Mouse (Mus musculus): Measurements from ENCODE around the gene Mok. TPM values are rescaled to one million over a fixed set of nuclear protein-coding genes. Genes with fewer than 3 reads are reported as not detected.

Gene Mok
- total RNA-seq, 2 experiments from 2014 or later = 0.25 to 0.31 TPM

DNA sequence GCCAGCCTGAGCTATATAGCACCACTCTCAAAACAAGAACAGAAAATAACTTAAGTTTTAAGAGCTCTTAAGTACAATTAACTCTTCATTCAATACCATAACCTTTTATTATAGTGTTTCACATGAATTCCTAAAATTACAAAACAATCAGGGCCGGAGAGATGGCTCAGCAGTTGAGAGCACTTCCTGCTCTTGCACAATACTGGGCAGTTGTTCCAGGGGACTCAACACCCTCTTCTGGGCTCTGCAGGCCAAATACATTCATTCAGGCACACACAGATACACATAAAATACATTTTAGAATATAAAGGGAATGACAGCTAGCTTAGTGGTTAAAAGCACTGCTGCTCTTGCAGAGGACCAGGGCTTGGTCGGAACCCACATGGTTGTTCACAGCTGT lies 23.9 kb downstream of the Mok start:
- no peak for DNase-seq
- intact Hi-C loops (cut with DNase I; ENCODE audit: low total_unique reads) = no loop called here

DNA sequence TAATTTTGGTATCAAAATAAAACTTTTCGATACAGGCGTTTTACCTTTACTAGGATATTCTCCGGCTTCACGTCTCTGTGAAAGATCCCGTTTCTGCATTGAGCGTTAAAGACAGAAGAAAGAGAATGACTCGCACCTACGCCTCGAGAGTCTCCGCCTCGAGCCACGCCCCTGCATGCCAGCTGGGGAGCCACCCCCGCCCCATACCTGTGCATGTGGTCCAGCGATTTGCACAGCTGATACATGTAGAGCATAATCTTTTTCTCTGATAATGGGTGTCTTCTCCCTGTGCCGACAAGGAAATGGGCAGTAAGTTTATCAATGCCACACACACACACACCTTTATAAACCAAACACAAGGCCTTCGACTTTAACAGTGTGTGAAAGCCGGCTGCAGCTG lies 25.8 kb downstream of the Mok start:
- intact Hi-C loops (cut with DNase I; ENCODE audit: low total_unique reads) = no loop called here
- no peak for DNase-seq

DNA sequence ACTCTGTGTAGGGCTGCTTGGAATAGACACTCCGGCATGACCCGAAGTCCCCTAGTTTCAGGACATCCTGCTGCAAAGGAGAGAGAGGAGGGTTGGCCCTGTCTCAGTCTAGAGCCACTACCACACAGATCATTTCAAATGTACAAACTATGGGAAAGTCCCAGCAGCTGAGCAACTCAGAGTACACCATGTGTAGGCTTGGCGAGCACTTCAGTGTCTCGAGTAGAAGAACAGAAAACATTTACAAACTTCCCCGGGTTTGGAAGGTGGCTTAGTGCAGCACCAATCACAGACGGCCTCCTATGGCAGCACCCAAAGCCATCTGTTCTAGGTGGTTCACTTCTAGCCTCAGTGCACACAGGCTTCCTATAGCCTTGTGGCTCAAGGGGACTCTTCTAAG lies 27.1 kb downstream of the Mok start:
- intact Hi-C loops (cut with DNase I; ENCODE audit: low total_unique reads) = no loop called here
- DNase-seq = no peak

DNA sequence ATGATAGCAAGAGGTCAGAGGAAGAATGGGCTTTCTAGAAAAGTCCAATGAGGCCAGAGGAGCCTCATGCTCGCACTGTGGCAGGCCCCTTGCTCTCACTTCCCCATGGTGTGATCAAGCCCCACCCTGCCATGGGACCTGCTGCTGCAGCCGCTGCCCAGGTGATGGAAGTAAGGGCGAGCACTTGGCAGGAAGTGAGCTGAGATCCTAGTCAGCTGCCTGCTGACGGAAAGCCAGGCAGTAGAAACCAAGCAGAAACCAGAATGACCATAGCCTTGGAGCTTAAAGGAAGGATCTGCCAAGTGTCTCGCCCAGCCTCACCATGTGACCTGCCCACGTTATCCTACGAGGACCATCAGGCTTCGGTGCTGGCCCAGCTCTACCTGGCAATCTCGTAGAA lies 27.6 kb downstream of the Mok start:
- intact Hi-C loops (cut with DNase I; ENCODE audit: low total_unique reads) = no loop called here
- no peak for DNase-seq

DNA sequence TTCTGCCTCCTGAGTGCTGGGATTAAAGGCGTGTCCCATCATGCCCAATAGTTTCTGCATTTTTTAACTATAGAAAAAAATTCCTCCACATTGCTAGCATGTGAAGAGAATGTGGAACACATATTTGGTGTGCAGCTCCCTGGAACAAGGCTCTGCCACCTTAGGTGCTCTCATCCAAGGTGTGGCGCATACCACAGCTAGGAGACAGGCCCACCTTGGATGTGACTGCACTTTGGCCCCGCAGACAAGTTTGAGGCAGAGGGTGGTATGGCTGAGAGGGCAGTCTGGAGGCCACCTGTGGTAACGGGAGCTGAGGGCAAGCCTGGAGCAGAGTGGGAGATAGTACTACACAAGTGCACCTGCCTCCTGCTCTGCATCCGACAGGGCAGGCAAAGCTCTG lies 31.9 kb downstream of the Mok start:
- intact Hi-C loops (cut with DNase I; ENCODE audit: low total_unique reads) = no loop called here
- no peak for DNase-seq

DNA sequence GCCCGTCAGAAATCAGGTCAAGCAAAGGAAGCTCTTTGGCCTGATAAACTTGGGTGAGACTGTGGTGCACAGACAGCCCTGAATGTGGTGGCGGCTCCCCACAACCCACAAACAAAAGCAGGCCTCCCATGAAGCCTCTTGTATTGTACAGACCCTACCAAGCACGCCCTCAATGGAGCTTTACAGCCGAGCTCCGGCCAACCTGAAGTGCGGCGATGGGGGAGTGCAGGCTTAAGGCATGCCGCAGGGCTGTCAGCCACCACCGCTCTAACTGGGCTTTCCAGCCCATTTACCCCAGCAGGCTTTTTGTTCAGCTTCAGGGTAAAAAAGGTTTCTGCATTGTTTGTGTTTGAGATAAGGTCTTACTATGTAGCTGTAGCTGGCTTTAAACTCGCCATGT lies 32.3 kb downstream of the Mok start:
- DNase-seq = no peak
- intact Hi-C loops (cut with DNase I; ENCODE audit: low total_unique reads) = no loop called here

DNA sequence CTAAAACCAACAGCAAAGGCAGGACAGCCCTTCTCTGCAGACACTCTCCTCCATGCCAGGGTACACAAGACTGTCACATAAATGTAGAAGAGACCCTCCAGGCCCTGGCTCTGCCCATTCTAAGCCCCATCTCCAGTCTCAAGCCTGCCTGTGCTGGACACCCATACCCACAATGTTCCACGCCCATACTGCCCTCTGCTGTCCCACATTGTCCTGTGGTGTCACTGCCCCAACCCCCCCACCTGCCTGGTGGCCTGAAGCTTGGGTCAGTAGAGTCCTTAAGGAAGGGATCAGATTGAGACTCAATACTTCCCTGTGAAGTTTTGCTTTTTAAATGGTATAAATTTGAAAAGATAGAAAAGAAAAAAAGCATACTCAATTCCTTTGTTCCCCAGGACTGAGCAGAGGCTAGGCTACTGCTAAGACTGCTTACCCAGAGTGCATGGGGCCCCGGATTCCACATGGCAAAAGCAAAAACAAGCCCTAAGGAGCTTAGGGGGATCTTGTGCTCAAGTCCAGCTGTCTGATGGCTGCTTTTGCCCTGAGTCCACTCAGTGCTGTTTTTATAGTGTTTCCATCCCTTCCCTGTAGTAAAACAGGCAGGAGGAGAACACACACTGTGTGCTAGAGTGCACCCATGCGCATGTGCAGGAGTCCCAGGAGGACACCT lies 34.3 kb downstream of the Mok start:
- DNase-seq = no peak
- intact Hi-C loops (cut with DNase I; ENCODE audit: low total_unique reads) = no loop called here

DNA sequence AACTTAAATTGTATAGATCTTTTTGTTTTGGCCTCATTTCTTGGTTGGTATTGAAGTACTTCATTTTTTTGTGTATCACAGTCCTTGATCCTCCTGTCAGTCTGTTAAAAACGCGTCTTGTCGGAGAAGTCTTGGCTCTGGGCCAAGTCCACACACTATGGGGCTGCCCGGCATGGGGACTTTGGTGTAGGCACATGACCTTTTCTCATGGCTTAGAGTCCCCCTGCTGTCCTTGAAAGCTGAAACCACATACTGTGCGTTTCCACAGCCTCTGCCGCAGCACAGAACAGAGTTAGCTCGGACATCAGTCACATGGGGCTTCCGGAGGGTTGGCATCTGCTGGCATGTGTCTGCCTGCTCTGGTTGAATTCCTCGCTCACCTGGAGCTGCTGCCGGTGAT lies 36.5 kb downstream of the Mok start:
- intact Hi-C loops (cut with DNase I; ENCODE audit: low total_unique reads) = no loop called here
- no peak for DNase-seq

DNA sequence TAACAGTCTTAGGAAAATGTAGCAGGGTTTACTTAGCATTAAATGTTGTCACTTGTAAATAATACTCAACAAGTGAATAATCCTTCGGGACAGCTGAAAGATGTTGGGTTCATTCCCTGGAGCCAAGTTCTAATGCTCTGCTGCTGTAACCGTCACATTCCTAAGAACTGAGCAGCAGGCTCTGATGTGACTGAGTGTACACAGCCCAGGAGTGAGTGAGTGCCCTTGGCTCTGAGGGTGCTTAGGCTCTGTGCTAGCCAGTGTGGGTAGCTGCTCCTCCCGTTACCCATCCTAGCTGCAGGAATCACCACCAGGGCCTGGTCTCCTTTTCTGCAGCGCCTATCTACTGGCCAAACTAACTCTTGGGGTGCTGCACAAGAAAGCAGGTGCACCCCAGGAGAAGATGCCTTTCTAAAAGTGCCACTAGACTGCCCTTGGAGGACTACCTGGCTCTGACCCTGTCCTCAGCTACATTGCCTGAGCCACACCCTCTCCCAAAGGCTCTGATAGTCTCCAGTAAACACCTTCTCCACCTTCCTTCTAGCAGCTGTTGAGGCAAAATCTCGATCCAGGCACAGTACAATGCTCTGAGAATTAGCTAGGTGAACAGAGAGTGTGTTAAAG lies 38.0 kb downstream of the Mok start:
- no peak for DNase-seq
- intact Hi-C loops (cut with DNase I; ENCODE audit: low total_unique reads) = no loop called here

DNA sequence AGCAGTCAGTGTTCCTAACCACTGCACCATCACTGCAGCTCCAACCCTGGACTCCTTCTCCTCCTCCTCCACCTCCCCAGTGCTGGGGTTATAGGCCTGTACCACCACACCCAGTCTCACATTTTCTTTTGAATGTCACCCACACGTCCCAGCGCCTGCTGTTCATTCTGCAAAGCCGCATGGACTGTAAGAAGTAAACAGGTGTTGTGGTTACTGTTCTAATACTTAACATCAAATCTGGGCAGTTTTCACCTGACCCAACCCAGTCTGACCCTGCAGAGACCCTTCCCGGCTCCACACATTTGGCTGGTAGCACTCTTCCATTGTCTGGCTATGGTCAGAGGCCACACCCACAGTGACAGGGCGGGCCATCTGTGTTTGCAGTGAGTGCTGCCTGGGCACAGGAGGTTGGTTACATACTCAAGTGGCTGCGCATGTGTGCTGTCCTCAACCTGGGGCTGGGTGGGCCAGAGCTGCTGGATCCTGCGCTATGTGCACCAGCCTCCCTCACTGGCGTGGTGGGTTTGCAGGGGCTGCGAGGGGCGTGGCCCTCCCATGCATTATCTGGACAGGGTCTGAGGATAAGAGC lies 38.8 kb downstream of the Mok start:
- no peak for DNase-seq
- intact Hi-C loops (cut with DNase I; ENCODE audit: low total_unique reads) = no loop called here

DNA sequence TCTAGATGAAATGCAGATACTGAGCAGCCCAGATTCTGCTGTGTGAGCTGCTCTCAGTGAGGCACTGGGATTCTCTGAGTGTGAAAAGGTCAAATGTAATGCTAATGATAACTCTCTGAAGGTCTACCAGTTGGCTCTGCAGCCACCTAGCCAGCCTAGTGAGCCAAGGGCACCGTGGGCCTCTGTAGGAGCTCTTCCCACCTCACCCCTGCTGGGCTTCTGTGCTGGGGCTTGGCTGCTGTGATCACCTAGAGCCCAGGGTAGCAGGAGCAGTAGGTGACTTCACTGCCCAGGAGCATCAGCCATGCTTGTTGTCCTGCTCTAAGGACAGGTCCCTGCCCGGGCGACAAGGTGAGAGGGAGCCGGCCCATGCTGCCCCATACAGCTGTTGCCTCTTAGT lies 41.5 kb downstream of the Mok start:
- intact Hi-C loops (cut with DNase I; ENCODE audit: low total_unique reads) = no loop called here
- no peak for DNase-seq

DNA sequence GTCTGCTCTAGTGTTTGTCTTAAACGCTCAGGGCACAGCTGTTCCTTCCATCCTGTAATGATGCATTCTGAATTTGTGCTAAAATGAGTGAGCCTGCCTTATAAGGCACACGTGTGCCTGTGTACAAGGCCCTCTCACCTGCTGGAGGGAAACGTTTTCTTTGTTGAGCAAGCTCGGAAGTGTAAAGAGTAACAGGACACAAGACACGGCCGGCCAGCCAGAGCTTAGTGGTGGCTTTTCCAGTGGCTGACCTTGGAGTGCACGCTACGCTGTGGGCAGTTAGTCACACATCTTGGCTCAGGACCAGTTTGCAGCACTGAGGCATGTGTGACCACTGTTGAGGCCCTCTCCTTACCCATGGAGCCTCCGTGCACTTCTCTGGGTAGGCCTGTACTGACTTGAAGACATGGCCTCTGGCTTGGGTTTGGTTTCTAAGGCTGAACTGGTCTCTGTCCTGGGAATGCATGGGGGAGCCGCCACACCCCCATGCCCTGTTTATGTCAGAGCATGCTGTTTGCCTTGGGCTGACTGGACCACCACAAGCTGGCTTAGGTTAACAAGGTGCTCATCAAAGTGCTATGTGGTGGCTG lies 42.8 kb downstream of the Mok start:
- intact Hi-C loops (cut with DNase I; ENCODE audit: low total_unique reads) = no loop called here
- peak; percentile 34 for DNase-seq

DNA sequence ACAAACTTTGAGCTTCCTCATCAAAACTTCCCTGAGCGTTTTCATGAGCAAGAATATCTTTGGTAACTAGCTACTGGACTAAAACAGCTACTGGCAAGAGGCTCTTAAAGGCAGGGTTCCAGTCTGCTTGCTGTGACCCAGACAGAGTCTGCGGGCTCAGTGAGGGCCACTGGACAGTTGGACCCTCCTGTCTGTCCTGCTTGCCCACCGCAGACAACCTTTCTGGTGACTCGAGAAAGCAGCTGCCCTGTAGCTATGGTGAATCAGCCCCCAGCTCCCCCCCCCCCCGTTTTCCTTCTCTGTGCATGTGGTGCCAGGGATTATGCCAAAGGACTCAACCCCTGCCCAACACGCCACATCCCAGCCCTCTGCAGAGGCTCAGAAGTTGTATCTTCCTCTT lies 43.5 kb downstream of the Mok start:
- intact Hi-C loops (cut with DNase I; ENCODE audit: low total_unique reads) = no loop called here
- DNase-seq = no peak

DNA sequence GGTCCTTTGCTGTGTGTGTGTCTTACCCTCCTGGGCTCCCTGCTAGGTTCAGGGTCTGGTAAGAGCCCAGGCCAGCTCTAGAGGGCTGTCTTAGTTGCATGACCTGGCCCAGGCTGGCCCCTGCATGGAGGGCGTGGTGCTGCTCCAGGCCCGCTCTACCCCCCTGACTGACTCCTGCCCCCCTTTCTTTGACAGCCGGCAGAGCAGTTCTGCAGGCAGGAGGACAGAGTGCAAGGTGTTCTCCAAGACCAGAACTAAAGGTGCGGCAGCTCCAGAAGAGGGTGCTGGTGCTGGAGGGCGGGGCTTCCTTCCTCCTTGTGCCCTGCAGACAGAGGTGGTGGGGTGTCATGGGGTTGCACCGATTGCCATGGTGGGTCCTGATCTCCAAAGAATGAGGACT lies 44.0 kb downstream of the Mok start:
- intact Hi-C loops (cut with DNase I; ENCODE audit: low total_unique reads) = no loop called here
- DNase-seq = no peak

DNA sequence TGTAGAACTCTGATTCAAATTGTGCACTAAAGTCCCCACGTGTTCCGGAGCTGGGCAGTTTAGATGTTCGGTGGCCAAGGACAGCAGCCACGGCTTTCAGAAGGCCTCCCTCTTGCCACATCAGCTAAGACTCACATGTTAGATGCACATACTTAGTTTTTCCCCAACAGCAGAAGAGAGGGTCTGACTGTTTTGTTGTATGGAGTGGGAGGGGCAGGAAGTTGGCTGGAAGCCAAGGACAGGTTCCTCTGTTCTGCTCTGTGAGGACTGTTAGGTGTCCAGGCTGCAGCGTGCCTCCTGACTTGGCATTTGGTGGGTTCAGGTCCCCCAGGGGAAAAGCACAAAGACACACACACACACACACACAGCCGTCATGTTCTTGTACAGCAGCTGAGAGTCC lies 45.7 kb downstream of the Mok start:
- DNase-seq = no peak
- intact Hi-C loops (cut with DNase I; ENCODE audit: low total_unique reads) = no loop called here

DNA sequence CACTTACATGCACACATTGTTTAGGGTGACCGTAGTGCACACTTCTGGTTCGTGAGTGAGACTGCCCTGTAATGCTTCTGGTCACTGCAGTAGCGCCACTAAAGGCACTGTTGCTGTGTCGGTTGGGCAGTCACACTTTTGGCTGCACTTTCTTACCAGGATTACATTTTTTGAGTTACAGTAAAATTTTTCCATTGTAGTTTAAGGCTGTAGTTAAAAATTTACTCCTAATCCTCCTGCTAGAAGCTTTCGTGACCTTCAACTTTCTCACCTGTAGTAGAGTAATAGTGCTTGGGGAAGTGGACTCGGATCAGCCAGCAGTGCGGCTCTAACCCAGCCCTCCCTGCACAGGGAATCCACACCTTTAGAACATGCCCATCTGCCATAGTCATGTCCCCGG lies 49.7 kb downstream of the Mok start:
- intact Hi-C loops (cut with DNase I; ENCODE audit: low total_unique reads) = no loop called here
- no peak for DNase-seq

DNA sequence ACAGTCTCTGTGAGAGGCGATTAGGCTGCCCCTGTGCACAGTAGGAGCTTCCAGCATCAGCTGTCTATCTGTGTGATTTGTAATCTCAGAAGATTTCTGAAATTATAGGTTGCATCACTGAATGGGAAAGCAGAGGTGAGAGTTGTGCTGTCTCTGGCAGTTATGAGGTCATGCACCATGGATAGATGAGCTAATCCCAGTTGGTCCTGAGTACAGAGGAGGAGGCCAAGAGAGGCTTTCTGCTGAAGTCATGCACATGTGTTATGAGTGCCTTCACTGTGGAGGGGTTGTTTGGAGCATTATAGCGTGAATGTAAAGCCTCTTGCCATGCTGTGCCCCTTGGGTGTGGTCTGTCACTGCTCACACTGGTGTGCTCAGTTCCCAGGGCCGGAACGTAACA lies 50.2 kb downstream of the Mok start:
- intact Hi-C loops (cut with DNase I; ENCODE audit: low total_unique reads) = no loop called here
- no peak for DNase-seq

DNA sequence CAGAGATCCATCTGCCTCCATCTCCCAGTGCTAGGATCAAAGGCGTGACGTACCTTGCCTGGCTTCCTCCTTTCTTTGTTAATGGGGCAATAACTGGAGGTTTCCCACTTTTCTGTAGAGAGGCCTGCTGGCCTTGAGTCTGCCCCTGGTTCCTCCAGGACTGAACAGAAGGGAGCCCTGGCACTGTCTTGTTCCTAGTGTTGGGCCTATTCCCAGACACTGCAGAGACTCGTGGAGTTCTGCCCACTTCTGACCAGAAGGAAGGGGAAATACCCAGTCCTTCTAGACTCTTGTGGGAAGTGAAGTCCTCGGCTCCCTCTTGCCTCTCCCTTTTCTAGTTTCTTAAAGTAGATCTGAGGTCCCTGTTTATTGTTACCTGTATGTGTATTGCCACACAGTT lies 54.5 kb downstream of the Mok start:
- intact Hi-C loops (cut with DNase I; ENCODE audit: low total_unique reads) = no loop called here
- DNase-seq = peak; percentile 49

DNA sequence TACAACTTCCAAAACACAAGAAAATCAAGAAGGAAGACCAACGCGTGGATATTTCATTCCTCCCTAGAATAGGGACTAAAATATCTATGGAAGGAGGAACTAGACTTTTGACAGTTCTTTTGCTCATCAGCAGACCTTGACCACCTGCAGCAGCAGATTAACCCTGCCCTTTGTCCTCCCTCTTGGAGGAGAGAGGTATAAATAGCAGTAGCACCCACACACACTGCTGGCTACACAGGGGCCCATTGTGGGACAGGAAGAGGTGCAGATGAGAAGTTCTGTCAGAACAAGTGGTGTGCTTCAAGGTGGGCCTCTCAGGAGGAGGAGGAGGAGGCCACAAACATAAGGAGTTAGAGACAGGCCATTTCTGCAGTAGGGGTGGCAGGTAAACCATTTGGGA lies 56.5 kb downstream of the Mok start:
- intact Hi-C loops (cut with DNase I; ENCODE audit: low total_unique reads) = no loop called here
- no peak for DNase-seq

DNA sequence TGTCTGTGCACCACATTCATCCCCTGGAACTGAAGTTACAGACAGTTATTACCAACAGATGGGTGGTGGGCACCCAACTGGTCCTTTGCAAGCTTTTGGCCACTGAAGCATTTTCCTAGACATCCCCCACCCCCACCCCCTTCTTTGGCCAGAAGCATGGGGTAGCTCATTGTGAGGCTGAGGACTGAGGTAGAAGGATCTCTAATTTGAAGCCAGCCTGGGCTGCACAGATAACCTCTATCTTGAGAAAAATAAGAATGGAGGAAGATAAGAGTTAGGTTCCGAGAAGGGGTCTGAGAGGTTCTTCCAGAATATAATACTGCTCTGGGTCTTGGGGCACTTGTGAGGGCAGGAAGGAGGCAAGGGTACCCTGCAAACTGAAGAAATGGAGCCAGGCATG lies 58.5 kb downstream of the Mok start:
- intact Hi-C loops (cut with DNase I; ENCODE audit: low total_unique reads) = no loop called here

DNA sequence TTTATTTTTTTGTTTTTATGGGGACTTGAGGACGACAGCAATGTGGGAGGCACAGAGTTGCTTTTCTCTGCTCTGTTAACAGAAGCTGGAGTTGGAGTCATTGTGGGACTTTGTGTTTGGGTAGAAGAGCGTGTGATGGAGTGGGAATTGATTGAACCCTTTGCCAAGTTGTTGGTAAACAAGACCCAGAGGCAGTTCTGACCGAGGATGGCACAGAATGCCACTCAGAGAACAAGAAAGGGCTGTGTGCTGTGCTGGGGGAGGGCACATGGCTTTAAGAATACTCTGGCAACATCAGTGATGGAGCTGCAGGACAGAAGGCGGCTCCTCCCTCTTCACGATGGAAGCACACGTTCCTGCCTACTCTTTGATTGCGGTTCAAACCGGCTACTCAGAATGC lies 59.6 kb downstream of the Mok start:
- DNase-seq = no peak
- intact Hi-C loops (cut with DNase I; ENCODE audit: low total_unique reads) = no loop called here

More for the DNA sequence above, 58.5 kb downstream of the Mok start:
- no peak for DNase-seq

Measured in gastrocnemius, postnatal 14 days (tissue).